Mouse (Mus musculus) liver, adult 10 weeks (tissue): ENCODE data around the gene Acad9. TPM values are rescaled to one million over a fixed set of nuclear protein-coding genes. Genes with fewer than 3 reads are reported as not detected.

Experiments used
- polyA plus RNA-seq: library from polyadenylated mRNA; stranded (reverse); fragments of 350-450 nt; fragmentation: Illumina TruSeq; extraction: RNeasy Lipid Tissue Mini Kit (QIAGEN cat#74804); gene quantifications from one replicate; pipeline ENCODE4 v1.2.3, GENCODE M21; 2014; ENCODE audit warnings: low read depth, low replicate concordance

Acad9 gene
- 22.7 TPM for polyA plus RNA-seq

DNA sequence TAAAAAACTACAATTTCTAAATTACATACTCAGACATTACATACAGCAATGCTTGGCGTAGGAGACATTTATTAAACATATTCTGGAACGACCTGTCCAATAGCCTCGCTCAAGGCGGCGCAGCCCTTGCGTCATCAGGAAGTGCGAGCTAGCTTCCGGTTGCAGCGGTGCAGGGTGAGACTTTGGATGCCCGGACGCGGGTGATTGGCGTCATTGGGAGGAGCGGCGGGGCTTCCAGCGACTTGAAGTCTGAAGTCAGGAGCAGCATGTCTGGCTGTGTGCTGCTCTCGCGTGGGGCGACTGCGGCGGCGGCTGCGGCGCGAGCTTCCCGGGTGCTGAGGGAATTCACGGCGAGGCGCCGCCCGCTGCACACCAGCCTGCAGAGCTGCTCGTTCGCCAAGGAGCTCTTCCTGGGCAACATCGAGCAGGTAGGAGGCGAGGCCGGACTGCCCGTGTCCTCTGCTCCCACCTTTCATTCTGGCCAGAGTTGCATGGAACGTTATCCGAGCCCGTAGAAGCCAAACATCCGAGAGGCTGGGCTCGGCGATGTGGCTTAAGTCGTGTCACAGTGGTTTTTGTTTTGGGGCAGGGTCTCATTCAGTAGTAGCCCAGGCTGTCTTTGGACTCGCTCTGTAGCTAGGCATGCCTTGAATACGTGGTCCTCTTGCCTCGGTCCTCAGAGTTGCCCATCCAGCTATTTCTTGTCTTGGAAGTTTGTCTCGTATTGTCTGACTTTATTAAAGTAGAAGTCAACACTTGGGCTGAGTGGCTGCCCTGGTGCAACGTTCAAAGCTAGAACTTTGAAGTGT, at the start of gene Acad9:
Acad9 (plus strand) TSS at position 137 of the 809 bp plus-strand sequence.

DNA sequence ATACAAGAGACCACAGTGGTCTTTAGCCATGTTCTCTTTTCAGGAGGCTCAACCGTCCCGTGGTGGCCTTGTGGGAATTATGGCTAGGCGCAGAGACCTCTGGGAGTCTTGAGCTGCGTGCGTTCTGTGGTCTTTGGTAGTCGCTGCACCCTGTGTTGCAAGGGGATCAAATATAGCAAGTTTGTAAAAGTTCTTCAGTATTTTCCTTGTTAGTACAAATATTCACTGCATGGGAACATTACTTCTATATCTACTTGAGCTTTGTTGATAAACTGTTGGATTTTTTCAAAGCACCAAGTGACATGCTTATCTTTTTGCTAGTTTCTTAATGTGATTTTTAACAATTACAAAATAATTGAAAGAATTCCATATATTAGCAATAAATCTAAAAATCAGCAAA, 12.3 kb upstream of the Acad9 start, which contains the start of gene Ccdc144b:
Ccdc144b (minus strand) TSS at position 101 of the 400 bp plus-strand sequence.

Other genes with a start within 250 kb of the Acad9 start
- gene Dcun1d1, start 128.5 kb upstream of the Acad9 start, polyA plus RNA-seq: 198 TPM
- gene Mccc1, start 65.3 kb upstream of the Acad9 start, polyA plus RNA-seq: 81.1 TPM
- gene Ccdc144b, start 12.4 kb upstream of the Acad9 start, polyA plus RNA-seq: not detected
- gene D3Ertd254e, start 85.0 kb downstream of the Acad9 start, polyA plus RNA-seq: 3.8 TPM
- gene Qrfpr, start 156.3 kb downstream of the Acad9 start, polyA plus RNA-seq: not detected